In the genomic region with DNA sequence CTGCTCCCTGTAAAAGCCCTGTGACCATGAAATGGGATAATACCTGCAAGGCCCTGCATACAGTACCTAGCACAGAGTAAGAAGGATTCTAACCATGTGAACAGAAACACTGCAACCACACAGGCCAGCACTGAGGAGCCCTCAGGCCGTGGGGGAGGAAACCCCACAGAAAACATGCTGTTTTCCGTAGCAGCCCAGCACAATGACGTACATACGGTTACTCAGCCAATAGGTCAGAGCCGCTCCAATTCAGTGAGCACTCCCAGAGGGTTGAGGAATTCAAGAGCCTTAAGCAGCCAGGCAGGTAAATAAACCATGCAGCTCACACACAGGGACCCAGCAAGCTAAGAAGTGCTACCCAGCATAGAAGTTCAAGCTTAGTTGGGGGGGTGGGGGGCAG, we compare ENCODE assay signal across 11 mouse cellular contexts. TPM values are rescaled to one million over a fixed set of nuclear protein-coding genes. Genes with fewer than 3 reads are reported as not detected.
DNase-seq lines count a peak whose midpoint lies in the region; ATAC-seq lines count a peak whose summit lies in the region.
"Had no signal": no experiment of that assay in that cellular context is flagged by ENCODE, and none has a peak within 500 bp of the region (broad histone marks: within the 10 kb centered on the region; RNA-seq: fewer than 3 reads in every experiment).

No protein-coding gene starts in this region.

- H3K27me3 ChIP-seq in heart, embryonic 13.5 days (replicated peaks), result peaks cover 5% of the 10 kb centered on the region; the same call in 1 of the 2 replicates
- H3K27me3 ChIP-seq in hindbrain, embryonic 15.5 days, result no peaks in the 10 kb centered on the region

- DNase-seq in heart, postnatal 4 days, result no peak
- DNase-seq in cerebellum, adult 8-10 months, result peak; percentile 57
- DNase-seq in lung, postnatal 10 days, result peak; percentile 68
- no peak for DNase-seq in adrenal gland, postnatal 36 days
- DNase-seq in adrenal gland, adult (ENCODE audit: inconsistent age in 2 of 2, low spot score in 1 of 2), result no peak
- no peak for DNase-seq in urinary bladder, postnatal 25 days (ENCODE audit: low spot score)
- DNase-seq: adrenal gland, adult 8-10 months had no signal

- ATAC-seq in heart, embryonic 13.5 days (ENCODE audit: extremely low read depth, insufficient number of reproducible peaks, low FRiP score, low TSS enrichment), result no peak
- ATAC-seq in hindbrain, embryonic 15.5 days (ENCODE audit: low FRiP score, low read depth), result no peak

- no peaks in the 10 kb centered on the region for H3K9me3 ChIP-seq in heart, embryonic 13.5 days
- H3K9me3 ChIP-seq in hindbrain, embryonic 15.5 days, result no peaks in the 10 kb centered on the region

- no peak overlapping the region for H3K27ac ChIP-seq in heart, embryonic 13.5 days (replicated peaks)
- no peak overlapping the region for H3K27ac ChIP-seq in hindbrain, embryonic 15.5 days (replicated peaks)

- H3K4me1 ChIP-seq in heart, embryonic 13.5 days, result peaks cover 70% of the 10 kb centered on the region
- peaks cover 71% of the 10 kb centered on the region for H3K4me1 ChIP-seq in hindbrain, embryonic 15.5 days (replicated peaks)

- H3K36me3 ChIP-seq in heart, embryonic 13.5 days, result no peaks in the 10 kb centered on the region
- no peaks in the 10 kb centered on the region for H3K36me3 ChIP-seq in hindbrain, embryonic 15.5 days

- peak overlapping the region; percentile 97; the same call in 1 of the 2 replicates for H3K9ac ChIP-seq in heart, embryonic 13.5 days
- 0 out of 2 replicates have a peak overlapping the region, but pooled peaks have one; percentile 12 for H3K9ac ChIP-seq in hindbrain, embryonic 15.5 days

- H3K4me2 ChIP-seq in heart, embryonic 13.5 days, result no peak overlapping the region
- peak overlapping the region; percentile 87 for H3K4me2 ChIP-seq in hindbrain, embryonic 15.5 days

- no peak overlapping the region for H3K4me3 ChIP-seq in heart, embryonic 13.5 days
- H3K4me3 ChIP-seq in hindbrain, embryonic 15.5 days, result no peak overlapping the region

- WGBS in heart, embryonic 13.5 days, result 67% methylated on average over 5 of the region's 5 CpGs
- 39% methylated on average over 5 of the region's 5 CpGs for WGBS in hindbrain, embryonic 15.5 days

RNA-seq across cellular contexts. Expression of a gene that starts 2.4 kb away (rescaled TPM):
- polyA plus RNA-seq in heart, embryonic 13.5 days (2015; fragmentation: Nextera tagmentation; extraction: Ambion mirVana), result 40.8 and 42.8 TPM in 2 replicates
- total RNA-seq in heart, postnatal 4 days (2021), result 10 to 100 TPM; 29.5 to 35.5 TPM
- 94.3 and 101 TPM in 2 replicates for polyA plus RNA-seq in hindbrain, embryonic 15.5 days (2015; fragmentation: Nextera tagmentation; extraction: Ambion mirVana)
- total RNA-seq in adrenal gland, postnatal 36 days (2021), result 10 to 100 TPM; 25.8 to 27.9 TPM

RNA-seq across cellular contexts. Expression of a gene that starts 36.3 kb away (rescaled TPM):
- 37.6 and 46.4 TPM in 2 replicates for polyA plus RNA-seq in heart, embryonic 13.5 days (2015; fragmentation: Nextera tagmentation; extraction: Ambion mirVana)
- 10 to 100 TPM; 18.9 to 20.6 TPM for total RNA-seq in heart, postnatal 4 days (2021)
- 69.2 and 72.5 TPM in 2 replicates for polyA plus RNA-seq in hindbrain, embryonic 15.5 days (2015; fragmentation: Nextera tagmentation; extraction: Ambion mirVana)
- total RNA-seq in adrenal gland, postnatal 36 days (2021), result 10 to 100 TPM; 44.4 to 59.5 TPM

RNA-seq across cellular contexts. Expression of a gene that starts 44.6 kb away (rescaled TPM):
- 0.16 TPM in 1 of 2 replicates, not detected in the other for polyA plus RNA-seq in heart, embryonic 13.5 days (2015; fragmentation: Nextera tagmentation; extraction: Ambion mirVana)
- not detected for total RNA-seq in heart, postnatal 4 days (2021)
- 5.8 and 8.3 TPM in 2 replicates for polyA plus RNA-seq in hindbrain, embryonic 15.5 days (2015; fragmentation: Nextera tagmentation; extraction: Ambion mirVana)
- total RNA-seq in adrenal gland, postnatal 36 days (2021), result not detected
- total RNA-seq: adrenal gland, adult 8-10 months; CH12.LX; monocyte, adult 5-6 weeks had no signal

Comparison
In these comparisons a context has a peak if more than half of its experiments do, and no peak if none do; other contexts are left out.
1. DNase-seq: peak in cerebellum, adult 8-10 months (single experiment) and lung, postnatal 10 days (single experiment); none in heart, postnatal 4 days (single experiment), adrenal gland, postnatal 36 days (0 of 2), adrenal gland, adult (0 of 2) and urinary bladder, postnatal 25 days (single experiment).